Mouse (Mus musculus): ENCODE measurements around the gene Coro1a.
"Not testable (repeated sequence)": the region's sequence is repeated elsewhere in the genome, so short reads cannot be mapped to it uniquely, and the experiment has no call there.

Gene Coro1a

DNA sequence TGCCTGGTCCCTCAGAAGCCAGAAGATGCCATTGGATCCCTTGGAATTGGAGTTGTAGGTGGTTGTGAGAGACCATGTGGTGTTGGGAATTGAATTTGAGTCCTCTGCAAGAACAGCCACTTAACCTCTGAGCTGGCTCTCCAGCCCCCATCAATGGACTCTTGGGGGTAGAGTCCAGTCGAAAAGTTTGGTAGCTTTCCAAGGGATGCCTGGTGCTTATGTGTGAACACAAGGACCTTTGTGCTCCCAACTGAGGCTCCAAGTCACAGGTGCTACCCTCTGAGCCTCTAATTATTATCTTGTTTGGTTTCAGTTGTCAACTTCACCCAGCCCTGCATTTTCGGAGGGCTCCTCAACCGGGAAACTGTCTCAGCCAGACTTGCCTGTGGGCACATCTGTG, 16.9 kb downstream of the Coro1a start:
- ATAC-seq (ENCODE audit: insufficient number of reproducible peaks, low FRiP score, low TSS enrichment): no peak

GRCm38 (mm10) chr7:126689021-126689420, 18.6 kb downstream of the Coro1a start:
- ATAC-seq (ENCODE audit: insufficient number of reproducible peaks, low FRiP score, low TSS enrichment): no peak

DNA sequence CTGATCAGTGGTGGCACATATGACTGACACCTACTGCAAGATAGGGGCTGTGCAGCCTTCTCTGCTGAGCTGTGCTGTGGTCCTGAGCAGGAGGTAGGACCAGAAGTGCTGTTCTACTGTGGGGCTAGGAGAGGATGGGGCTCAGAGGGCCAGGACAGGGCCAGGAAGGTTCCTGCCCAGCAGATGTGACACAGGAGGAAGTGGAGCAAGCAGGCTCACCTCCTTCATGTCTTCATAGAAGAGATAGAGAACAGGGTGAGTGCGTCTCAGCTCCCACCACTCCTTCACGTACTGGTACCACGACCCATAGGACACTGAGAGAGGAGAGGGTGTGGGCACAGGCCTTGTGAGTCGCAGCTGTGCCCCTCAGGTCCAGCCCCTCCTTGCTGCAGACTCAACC, 19.4 kb downstream of the Coro1a start:
- not testable (repeated sequence) for ATAC-seq (ENCODE audit: insufficient number of reproducible peaks, low FRiP score, low TSS enrichment)

DNA sequence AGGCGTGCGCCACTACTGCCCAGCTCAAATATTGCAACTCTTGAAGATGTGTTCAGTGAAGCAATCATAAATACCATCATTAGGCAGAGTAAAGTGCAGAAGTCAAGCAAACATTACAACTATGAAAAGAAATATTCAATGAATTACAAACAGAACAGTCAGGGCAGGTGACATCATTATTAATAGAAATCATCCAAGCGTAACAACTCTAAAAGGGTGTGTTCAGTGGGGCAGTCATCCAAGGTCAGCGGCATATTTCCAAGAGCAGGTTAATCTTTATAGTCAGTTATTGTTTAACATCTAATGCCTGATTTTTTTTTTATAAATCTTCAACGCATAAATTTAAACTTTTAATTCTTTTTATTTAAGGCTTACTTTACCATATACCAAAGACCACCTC, 26.4 kb downstream of the Coro1a start:
- ATAC-seq (ENCODE audit: insufficient number of reproducible peaks, low FRiP score, low TSS enrichment): no peak

- ATAC-seq (ENCODE audit: insufficient number of reproducible peaks, low FRiP score, low TSS enrichment): no peak
Measured at GRCm38 (mm10) chr7:126679683-126680082, 27.9 kb downstream of the Coro1a start.

GRCm38 (mm10) chr7:126678545-126679341, 28.8 kb downstream of the Coro1a start:
- no peak for ATAC-seq (ENCODE audit: insufficient number of reproducible peaks, low FRiP score, low TSS enrichment)

DNA sequence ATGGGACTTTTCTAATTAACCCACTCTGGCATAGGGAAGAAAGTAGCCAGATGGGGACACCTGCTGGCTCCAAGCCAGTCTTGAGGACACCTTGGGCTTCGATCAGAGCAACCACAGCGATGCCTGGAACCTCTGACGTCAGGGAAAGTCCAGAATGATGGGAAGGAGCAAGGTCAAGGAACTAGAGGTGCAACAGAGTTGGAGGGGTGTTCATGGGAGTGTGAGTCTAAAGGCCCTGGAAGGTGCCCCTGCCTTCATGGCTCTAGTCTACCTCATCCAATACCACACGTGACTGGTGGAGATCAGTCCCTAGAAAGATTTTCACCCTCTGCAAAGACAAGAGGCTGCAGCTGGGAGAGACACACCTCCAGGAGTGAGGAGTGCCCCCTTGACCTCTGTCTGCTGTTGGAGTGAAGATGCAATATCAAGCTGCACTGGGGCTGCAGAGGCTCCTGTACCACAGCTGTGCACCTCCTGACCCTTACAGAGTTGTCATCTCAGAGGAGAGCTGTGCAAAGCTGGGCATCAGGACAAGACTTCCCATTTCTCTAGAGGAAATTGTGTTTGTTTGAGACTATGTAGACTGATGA, 30.9 kb downstream of the Coro1a start:
- no peak for ATAC-seq (ENCODE audit: insufficient number of reproducible peaks, low FRiP score, low TSS enrichment)

GRCm38 (mm10) chr7:126676207-126676606, 31.4 kb downstream of the Coro1a start, which contains the start of gene Sult1a1:
TSS of gene Sult1a1 (minus strand) at chr7:126676432.
- ATAC-seq (ENCODE audit: insufficient number of reproducible peaks, low FRiP score, low TSS enrichment): no peak

GRCm38 (mm10) chr7:126675104-126675503, 32.5 kb downstream of the Coro1a start:
- ATAC-seq (ENCODE audit: insufficient number of reproducible peaks, low FRiP score, low TSS enrichment): no peak

GRCm38 (mm10) chr7:126672111-126672510, 35.5 kb downstream of the Coro1a start:
- no peak for ATAC-seq (ENCODE audit: insufficient number of reproducible peaks, low FRiP score, low TSS enrichment)

DNA sequence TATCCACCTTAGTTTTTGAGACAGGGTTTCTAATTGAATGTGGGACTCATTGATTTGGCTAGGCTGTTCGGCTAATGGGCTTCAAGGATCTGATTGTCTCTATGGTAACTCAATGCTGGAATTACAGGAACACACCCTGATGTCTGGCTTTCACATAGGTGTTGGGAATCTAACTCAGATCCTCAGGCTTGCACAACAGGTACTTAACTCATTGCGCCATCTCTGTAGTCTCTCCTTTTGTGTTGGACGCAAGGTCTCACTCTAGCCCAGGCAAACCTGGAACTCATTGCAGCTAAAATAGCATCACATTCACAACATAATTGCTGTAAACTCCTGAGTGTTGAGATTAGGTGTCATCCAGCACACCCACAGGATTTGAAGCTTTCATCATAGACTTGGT, 37.4 kb downstream of the Coro1a start:
- ATAC-seq (ENCODE audit: insufficient number of reproducible peaks, low FRiP score, low TSS enrichment): no peak

DNA sequence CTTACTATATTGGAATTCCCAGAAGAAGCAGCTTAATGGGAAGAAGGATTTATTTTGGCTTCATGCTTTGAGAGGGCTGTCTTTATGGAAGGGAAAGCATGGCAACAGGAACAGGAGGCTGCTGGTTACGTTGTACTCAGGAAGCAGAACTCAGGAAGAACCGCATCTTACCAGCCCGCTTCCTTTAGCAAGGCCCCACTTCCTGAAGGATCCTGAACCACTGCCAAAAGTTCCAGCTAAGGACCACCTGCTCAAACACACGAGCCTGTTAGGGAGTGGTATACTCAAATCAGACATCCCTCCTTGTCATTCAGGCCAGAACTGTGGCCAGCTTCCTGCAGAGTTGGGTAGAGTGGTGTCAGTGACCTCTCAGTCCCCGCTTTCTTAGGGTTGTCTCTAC, 39.1 kb downstream of the Coro1a start:
- ATAC-seq (ENCODE audit: insufficient number of reproducible peaks, low FRiP score, low TSS enrichment): no peak

- no peak for ATAC-seq (ENCODE audit: insufficient number of reproducible peaks, low FRiP score, low TSS enrichment)
Measured at GRCm38 (mm10) chr7:126667495-126668090, 40.0 kb downstream of the Coro1a start.

DNA sequence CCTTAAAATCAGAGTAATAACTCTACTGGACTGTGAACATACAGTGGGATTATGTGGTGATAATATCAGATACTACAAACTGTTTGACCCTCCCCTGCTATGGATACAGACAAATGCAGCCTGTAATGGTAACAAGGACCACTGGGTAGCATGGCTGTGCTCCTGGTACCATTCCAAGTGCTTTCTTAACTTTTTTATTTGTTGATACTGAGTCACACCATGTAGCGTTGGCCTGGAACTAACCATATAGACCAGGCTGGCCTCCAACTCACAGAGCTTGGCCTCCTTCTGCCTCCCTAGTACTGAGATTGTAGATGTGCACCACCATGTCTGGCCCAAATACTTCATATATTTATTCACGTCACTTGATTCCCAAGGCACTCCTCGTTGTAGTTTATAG, 42.3 kb downstream of the Coro1a start:
- no peak for ATAC-seq (ENCODE audit: insufficient number of reproducible peaks, low FRiP score, low TSS enrichment)

- no peak for ATAC-seq (ENCODE audit: insufficient number of reproducible peaks, low FRiP score, low TSS enrichment)
Measured at GRCm38 (mm10) chr7:126663646-126664045, 43.9 kb downstream of the Coro1a start.

GRCm38 (mm10) chr7:126659771-126660170, 47.8 kb downstream of the Coro1a start:
- ATAC-seq (ENCODE audit: insufficient number of reproducible peaks, low FRiP score, low TSS enrichment): no peak

DNA sequence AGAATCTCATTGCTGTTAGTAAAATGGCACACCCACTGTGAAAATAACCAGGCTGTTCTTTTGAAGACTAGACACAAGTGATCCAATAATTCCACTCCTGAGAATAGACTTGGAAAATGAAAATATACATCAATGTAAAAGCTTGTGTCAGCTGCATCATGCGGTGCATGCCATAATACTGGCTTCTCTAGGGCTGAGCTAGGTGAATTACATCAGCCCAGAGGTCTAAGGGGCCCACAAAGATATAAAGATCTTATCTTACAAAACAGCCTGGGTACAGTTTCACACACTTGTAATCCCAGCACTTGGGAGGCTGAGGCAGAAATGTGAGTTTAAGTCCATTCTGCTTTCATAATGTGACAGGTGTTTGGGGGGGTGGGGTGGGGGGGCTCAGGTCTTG, 50.1 kb downstream of the Coro1a start:
- no peak for ATAC-seq (ENCODE audit: insufficient number of reproducible peaks, low FRiP score, low TSS enrichment)

GRCm38 (mm10) chr7:126655695-126656094, 51.9 kb downstream of the Coro1a start:
- ATAC-seq (ENCODE audit: insufficient number of reproducible peaks, low FRiP score, low TSS enrichment): no peak

- no peak for ATAC-seq (ENCODE audit: insufficient number of reproducible peaks, low FRiP score, low TSS enrichment)
Measured at GRCm38 (mm10) chr7:126653991-126654390, 53.6 kb downstream of the Coro1a start.

DNA sequence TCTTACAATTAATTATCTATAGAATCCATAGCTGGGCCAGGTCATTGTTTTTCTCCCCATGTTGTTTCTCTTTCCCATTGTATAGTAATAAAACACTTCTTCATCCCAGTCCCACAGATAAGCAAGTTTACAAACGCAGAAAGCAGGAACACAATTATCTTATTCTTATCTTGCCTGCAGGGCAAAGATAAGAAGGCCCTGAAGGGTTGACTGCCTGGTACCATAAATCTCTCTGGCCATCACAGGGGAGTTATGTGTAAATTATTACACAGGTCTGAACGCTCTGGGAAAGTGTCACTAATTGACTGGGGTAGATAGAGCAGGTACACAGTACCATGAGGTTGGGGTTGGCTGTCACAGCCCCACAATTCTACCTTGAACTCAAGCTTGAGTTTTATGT, 56.7 kb downstream of the Coro1a start:
- ATAC-seq (ENCODE audit: insufficient number of reproducible peaks, low FRiP score, low TSS enrichment): no peak
